19 mouse cellular contexts compared by ENCODE assay signal in the genomic region with DNA sequence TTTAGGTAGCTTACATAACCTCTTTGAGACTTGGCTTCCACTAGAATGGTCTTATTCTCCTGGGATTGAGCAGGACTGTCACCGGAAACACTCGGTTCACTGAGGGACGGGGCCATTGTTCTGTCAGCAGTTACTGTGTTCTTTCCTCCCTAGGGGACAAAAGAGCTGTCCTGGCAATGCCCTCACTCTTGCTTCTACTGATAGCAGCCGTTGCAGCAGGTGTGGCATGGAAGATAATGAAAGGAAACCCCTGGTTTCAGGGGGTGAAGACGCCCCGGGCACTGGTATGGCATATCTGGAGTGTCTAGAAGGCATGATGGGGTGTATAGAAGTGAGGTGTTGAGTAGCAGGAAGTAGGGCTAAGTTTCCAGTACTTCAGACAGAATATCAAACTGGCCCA. TPM values are rescaled to one million over a fixed set of nuclear protein-coding genes. Genes with fewer than 3 reads are reported as not detected.
A peak's percentile ranks its signal among the peaks of the same experiment; 100 is the strongest.
DNase-seq lines count a peak whose midpoint lies in the region; ATAC-seq and TF ChIP-seq lines count a peak whose summit lies in the region.
"Had no signal": no experiment of that assay in that cellular context is flagged by ENCODE, and none has a peak within 500 bp of the region (broad histone marks: within the 10 kb centered on the region; RNA-seq: fewer than 3 reads in every experiment).

No protein-coding gene starts in this region.

- DNase-seq in kidney, adult 18-20 months, result peak; percentile 13
- peak; percentile 15 for DNase-seq in Muller cell, postnatal 12 days (ENCODE audit: inconsistent ontology term)
- peak; percentile 30 for DNase-seq in kidney, postnatal 0 days (ENCODE audit: low spot score)
- DNase-seq in right cerebral cortex, postnatal 10 days (ENCODE audit: low spot score in 2 of 2), result no peak
- no peak for DNase-seq in forebrain, embryonic 14.5 days (ENCODE audit: low spot score)
- no peak for DNase-seq in urinary bladder, postnatal 14 days (ENCODE audit: low spot score)
- DNase-seq: adrenal gland, postnatal 14 days; cerebellum, adult 9-11 months; embryo, embryonic 11 days; thymus, postnatal 25 days had no signal

- H3K4me3 ChIP-seq in kidney, embryonic 16.5 days (ENCODE audit: low read length), result no peak overlapping the region
- no peak overlapping the region for H3K4me3 ChIP-seq in kidney, postnatal 0 days (replicated peaks; ENCODE audit: low read depth, low read length)
- H3K4me3 ChIP-seq in liver, embryonic 16.5 days (ENCODE audit: low read depth, low read length), result no peak overlapping the region
- H3K4me3 ChIP-seq in forebrain, embryonic 14.5 days (ENCODE audit: low read depth, low read length), result no peak overlapping the region
- H3K4me3 ChIP-seq: forebrain, embryonic 12.5 days; hindbrain, embryonic 13.5 days; midbrain, embryonic 12.5 days; myocyte had no signal

- H3K9ac ChIP-seq in kidney, embryonic 16.5 days (replicated peaks; ENCODE audit: low read length), result no peak overlapping the region
- H3K9ac ChIP-seq in kidney, postnatal 0 days (ENCODE audit: low read depth, low read length), result no peak overlapping the region
- H3K9ac ChIP-seq in liver, embryonic 16.5 days (ENCODE audit: low read depth, low read length), result no peak overlapping the region
- H3K9ac ChIP-seq in forebrain, embryonic 14.5 days (ENCODE audit: low read length), result no peak overlapping the region
- H3K9ac ChIP-seq: forebrain, embryonic 12.5 days; hindbrain, embryonic 13.5 days; midbrain, embryonic 12.5 days had no signal

- peaks cover 14% of the 10 kb centered on the region; the same call in 1 of the 2 replicates for H3K4me1 ChIP-seq in kidney, embryonic 16.5 days (ENCODE audit: insufficient read depth, low read length)
- 0 out of 2 replicates have a peak, but pooled peaks cover 3% of the 10 kb centered on the region for H3K4me1 ChIP-seq in kidney, postnatal 0 days (replicated peaks; ENCODE audit: insufficient read depth, low read length)
- no peaks in the 10 kb centered on the region; the same call in 1 of the 2 replicates for H3K4me1 ChIP-seq in liver, embryonic 16.5 days (ENCODE audit: control insufficient read depth, low read depth, low read length)
- H3K4me1 ChIP-seq in forebrain, embryonic 14.5 days (ENCODE audit: control insufficient read depth, insufficient read depth, low read length), result no peaks in the 10 kb centered on the region

- no peaks in the 10 kb centered on the region for H3K9me3 ChIP-seq in kidney, embryonic 16.5 days (ENCODE audit: low read length)
- H3K9me3 ChIP-seq in kidney, postnatal 0 days (replicated peaks; ENCODE audit: low read length), result no peaks in the 10 kb centered on the region
- no peaks in the 10 kb centered on the region for H3K9me3 ChIP-seq in liver, embryonic 16.5 days (replicated peaks; ENCODE audit: control insufficient read depth, low read length)
- H3K9me3 ChIP-seq in forebrain, embryonic 14.5 days (replicated peaks; ENCODE audit: control insufficient read depth, low read length), result no peaks in the 10 kb centered on the region
- H3K9me3 ChIP-seq: forebrain, embryonic 12.5 days; hindbrain, embryonic 13.5 days; midbrain, embryonic 12.5 days had no signal

- no peaks in the 10 kb centered on the region for H3K36me3 ChIP-seq in kidney, embryonic 16.5 days (ENCODE audit: insufficient read depth, low read length)
- no peaks in the 10 kb centered on the region for H3K36me3 ChIP-seq in kidney, postnatal 0 days (ENCODE audit: insufficient read depth, low read length)
- H3K36me3 ChIP-seq in liver, embryonic 16.5 days (ENCODE audit: control insufficient read depth, insufficient read depth), result no peaks in the 10 kb centered on the region
- no peaks in the 10 kb centered on the region for H3K36me3 ChIP-seq in forebrain, embryonic 14.5 days (ENCODE audit: control insufficient read depth, insufficient read depth, low read length)
- H3K36me3 ChIP-seq: forebrain, embryonic 12.5 days; hindbrain, embryonic 13.5 days; midbrain, embryonic 12.5 days had no signal

- no peaks in the 10 kb centered on the region for H3K27me3 ChIP-seq in kidney, embryonic 16.5 days (ENCODE audit: insufficient read depth, low read length)
- no peaks in the 10 kb centered on the region for H3K27me3 ChIP-seq in kidney, postnatal 0 days (ENCODE audit: insufficient read depth, low read length)
- H3K27me3 ChIP-seq in liver, embryonic 16.5 days (ENCODE audit: control insufficient read depth, insufficient read depth, low read depth, low read length), result no peaks in the 10 kb centered on the region
- H3K27me3 ChIP-seq in forebrain, embryonic 14.5 days (replicated peaks; ENCODE audit: control insufficient read depth, insufficient read depth, low read length), result no peaks in the 10 kb centered on the region
- H3K27me3 ChIP-seq: hindbrain, embryonic 13.5 days had no signal

- no peak overlapping the region for H3K27ac ChIP-seq in kidney, embryonic 16.5 days (ENCODE audit: low read length)
- H3K27ac ChIP-seq in kidney, postnatal 0 days, result no peak overlapping the region
- H3K27ac ChIP-seq in liver, embryonic 16.5 days (ENCODE audit: low read length), result no peak overlapping the region
- H3K27ac ChIP-seq in forebrain, embryonic 14.5 days (ENCODE audit: low read depth, low read length), result no peak overlapping the region
- H3K27ac ChIP-seq: forebrain, embryonic 12.5 days; hindbrain, embryonic 13.5 days; midbrain, embryonic 12.5 days; stomach, postnatal 0 days had no signal

- TF ChIP-seq CTCF in kidney, postnatal 0 days (IDR thresholded peaks at IDR 0.05; ENCODE audit: low read depth), result no peak

- no peak overlapping the region for H3K4me2 ChIP-seq in kidney, embryonic 16.5 days (replicated peaks; ENCODE audit: low read depth, low read length)
- H3K4me2 ChIP-seq in kidney, postnatal 0 days (ENCODE audit: low read length), result no peak overlapping the region
- no peak overlapping the region for H3K4me2 ChIP-seq in liver, embryonic 16.5 days (ENCODE audit: low read depth, low read length)
- H3K4me2 ChIP-seq in forebrain, embryonic 14.5 days (ENCODE audit: low read length), result no peak overlapping the region
- H3K4me2 ChIP-seq: forebrain, embryonic 12.5 days; hindbrain, embryonic 13.5 days; midbrain, embryonic 12.5 days had no signal

- 50% methylated on average over 6 of the region's 6 CpGs for WGBS in kidney, embryonic 16.5 days
- WGBS in kidney, postnatal 0 days, result 58% methylated on average over 6 of the region's 6 CpGs
- WGBS in liver, embryonic 16.5 days (ENCODE audit: insufficient replicate concordance), result 16% methylated on average over 6 of the region's 6 CpGs
- WGBS in forebrain, embryonic 14.5 days, result 40% methylated on average over 6 of the region's 6 CpGs

- no peak for ATAC-seq in kidney, embryonic 16.5 days (ENCODE audit: low FRiP score, low TSS enrichment)
- no peak for ATAC-seq in kidney, postnatal 0 days (replicated peaks; ENCODE audit: low FRiP score, low read depth)
- ATAC-seq in liver, embryonic 16.5 days (ENCODE audit: low read depth), result peak; percentile 47; the same call in 1 of the 2 replicates
- ATAC-seq in forebrain, embryonic 14.5 days, result no peak
- ATAC-seq: CD4-positive, CD25-positive, alpha-beta regulatory T cell, adult 4 months; intestine, postnatal 0 days had no signal

RNA-seq across cellular contexts. Expression of a gene that starts 17.9 kb away (rescaled TPM):
- 1.0 and 1.4 TPM in 2 replicates for polyA plus RNA-seq in kidney, embryonic 16.5 days (2015; fragmentation: Nextera tagmentation; extraction: Ambion mirVana)
- 0.83 and 1.3 TPM in 2 replicates for polyA plus RNA-seq in kidney, postnatal 0 days (2015; fragmentation: Nextera tagmentation; extraction: Ambion mirVana)
- 0.19 and 0.31 TPM in 2 replicates for polyA plus RNA-seq in liver, embryonic 16.5 days (2015; fragmentation: Nextera tagmentation; extraction: Ambion mirVana)
- 0.15 TPM in 1 of 2 replicates, not detected in the other for polyA plus RNA-seq in forebrain, embryonic 14.5 days (2014; fragmentation: Nextera tagmentation; extraction: Ambion mirVana)
- polyA plus RNA-seq: CD4-positive, CD25-positive, alpha-beta regulatory T cell, adult 4 months; myocyte had no signal

RNA-seq across cellular contexts. Expression of a gene that starts 24.0 kb away (rescaled TPM):
- 0.11 TPM in 1 of 2 replicates, not detected in the other for polyA plus RNA-seq in kidney, embryonic 16.5 days (2015; fragmentation: Nextera tagmentation; extraction: Ambion mirVana)
- polyA plus RNA-seq in kidney, postnatal 0 days (2015; fragmentation: Nextera tagmentation; extraction: Ambion mirVana), result 0.04 and 0.08 TPM in 2 replicates
- 0.34 and 0.50 TPM in 2 replicates for polyA plus RNA-seq in liver, embryonic 16.5 days (2015; fragmentation: Nextera tagmentation; extraction: Ambion mirVana)
- polyA plus RNA-seq in forebrain, embryonic 14.5 days (2014; fragmentation: Nextera tagmentation; extraction: Ambion mirVana), result not detected in 2 replicates
- polyA plus RNA-seq: CD4-positive, CD25-positive, alpha-beta regulatory T cell, adult 4 months; forebrain, embryonic 12.5 days; hindbrain, embryonic 13.5 days; midbrain, embryonic 12.5 days had no signal

RNA-seq across cellular contexts. Expression of a gene that starts 55.5 kb away (rescaled TPM):
- polyA plus RNA-seq in kidney, embryonic 16.5 days (2015; fragmentation: Nextera tagmentation; extraction: Ambion mirVana), result 0.76 and 0.86 TPM in 2 replicates
- polyA plus RNA-seq in kidney, postnatal 0 days (2015; fragmentation: Nextera tagmentation; extraction: Ambion mirVana), result 0.39 and 0.54 TPM in 2 replicates
- 0.35 and 0.72 TPM in 2 replicates for polyA plus RNA-seq in liver, embryonic 16.5 days (2015; fragmentation: Nextera tagmentation; extraction: Ambion mirVana)
- polyA plus RNA-seq in forebrain, embryonic 14.5 days (2014; fragmentation: Nextera tagmentation; extraction: Ambion mirVana), result 0.17 and 0.22 TPM in 2 replicates
- polyA plus RNA-seq: CD4-positive, CD25-positive, alpha-beta regulatory T cell, adult 4 months had no signal

Comparison
In these comparisons a context has a peak if more than half of its experiments do, and no peak if none do; other contexts are left out.
1. DNase-seq: peak in kidney, adult 18-20 months (single experiment), Muller cell, postnatal 12 days (single experiment) and kidney, postnatal 0 days (single experiment); none in right cerebral cortex, postnatal 10 days (0 of 2), forebrain, embryonic 14.5 days (single experiment) and urinary bladder, postnatal 14 days (single experiment).